Mouse (Mus musculus) erythroblast, adult 5-6 weeks (primary cell): ENCODE results near the gene Fgfr2. TPM values are rescaled to one million over a fixed set of nuclear protein-coding genes. Genes with fewer than 3 reads are reported as not detected.

Experiments used
- ATAC-seq: replicated peaks from 2 replicates; pipeline ENCODE4 v1.8.0; 2016; ENCODE audit warnings: moderate number of reproducible peaks, mild to moderate bottlenecking, moderate TSS enrichment, inconsistent platforms; ENCODE audit not compliant: poor library complexity, low FRiP score, severe bottlenecking
- total RNA-seq, 2 experiments: library from RNA; stranded (forward) in 1 of 2; stranded (reverse) in 1 of 2; fragments of 150-400 nt in 1 of 2; fragments of 200-764, 138-1000 nt in 1 of 2; gene quantifications; 2 replicates each; pipeline versions ENCODE4 v1.2.3 to v1.2.4; 2015 to 2017; ENCODE audit warnings: low replicate concordance in 2 of 2

Gene Fgfr2
- total RNA-seq, 2 experiments from 2014 or later: 4.8 TPM; not detected in 1

DNA sequence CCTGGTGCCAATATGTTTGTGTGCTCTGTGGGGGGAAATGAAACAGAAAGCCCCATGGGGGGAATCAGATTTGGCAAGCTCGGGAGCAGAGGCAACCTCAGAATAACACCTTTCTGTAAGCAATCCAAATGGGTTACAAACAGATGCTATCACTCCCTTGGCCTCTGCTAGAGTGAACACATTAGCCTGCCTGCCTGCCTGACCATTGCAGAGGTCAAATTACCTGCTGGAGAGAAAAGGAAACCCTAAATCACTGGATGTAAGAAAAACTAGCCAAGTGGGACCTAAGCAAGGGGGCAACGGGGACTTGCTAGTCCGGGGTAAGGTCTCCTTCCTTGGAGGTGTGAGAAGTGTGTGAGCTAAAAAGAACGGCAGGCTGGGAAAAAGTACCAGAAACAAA is 3004.4 kb downstream of the Fgfr2 start:
- ATAC-seq: no peak

DNA sequence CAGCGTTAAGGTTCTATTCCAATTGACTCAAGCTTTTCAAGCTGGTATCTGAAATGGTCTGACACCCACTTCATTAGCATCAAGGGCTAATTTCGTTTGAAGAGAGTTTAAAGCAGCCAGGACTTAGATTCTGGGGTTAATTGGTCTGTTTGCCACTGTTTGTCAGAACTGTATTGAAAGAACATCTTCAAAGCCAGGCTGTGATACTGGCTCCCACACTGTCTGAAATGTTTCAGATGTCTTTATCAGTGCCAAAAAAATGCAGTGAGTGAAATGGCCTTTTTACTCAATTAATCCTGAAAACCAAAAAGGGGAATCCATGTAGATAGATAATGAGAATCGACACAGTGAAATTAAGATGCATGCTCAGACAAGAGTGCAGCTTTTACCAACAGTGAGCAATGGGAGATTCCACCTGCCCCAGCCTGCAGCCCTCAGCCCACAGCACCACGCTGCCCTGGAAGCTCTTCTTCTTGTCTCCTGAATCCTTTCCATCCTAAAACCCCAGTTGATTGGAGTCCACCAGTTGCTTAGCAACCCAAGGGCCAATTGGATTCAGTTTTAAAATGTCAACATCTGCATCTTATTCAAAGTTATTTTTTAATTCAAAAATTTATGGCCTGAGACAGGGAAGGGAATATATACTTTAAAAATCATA is 3005.6 kb downstream of the Fgfr2 start:
- no peak for ATAC-seq

DNA sequence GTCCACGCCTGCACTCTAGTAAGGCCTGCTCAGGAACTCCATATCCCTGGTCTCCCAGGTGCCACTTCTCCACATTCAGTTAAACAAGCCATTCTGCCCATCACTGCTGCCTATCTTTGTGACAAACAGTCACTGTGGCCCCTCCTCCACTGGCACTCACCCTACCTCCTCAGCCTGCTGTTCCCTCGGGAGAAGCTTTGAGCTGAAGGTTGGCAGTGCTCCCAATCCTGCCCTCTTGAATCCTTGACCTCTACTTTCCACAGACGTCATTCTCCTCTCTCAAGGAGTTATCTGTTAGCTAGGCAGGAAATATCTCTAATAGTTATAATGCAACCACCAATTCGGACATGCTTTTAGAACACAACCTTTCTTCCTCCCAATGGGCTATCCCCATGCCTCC is 3008.7 kb downstream of the Fgfr2 start:
- ATAC-seq: no peak

Other genes starting within 250 kb of the Fgfr2 start
- gene Zranb1, start 192.2 kb downstream of the Fgfr2 start, total RNA-seq (2015; ENCODE audit: low replicate concordance): 27.5 and 29.9 TPM in 2 replicates
- 46.0 and 59.7 TPM in 2 replicates for gene Zranb1, start 192.2 kb downstream of the Fgfr2 start, total RNA-seq (2017; ENCODE audit: low replicate concordance)
- gene Ctbp2, start 1.0 kb upstream of the Fgfr2 start, total RNA-seq (2015; ENCODE audit: low replicate concordance): 11.1 and 21.3 TPM in 2 replicates
- 9.5 and 11.6 TPM in 2 replicates for gene Ctbp2, start 1.0 kb upstream of the Fgfr2 start, total RNA-seq (2017; ENCODE audit: low replicate concordance)